Mouse (Mus musculus) heart, postnatal 0 days (tissue): Measurements from ENCODE around the gene Fkbp14.

ENCODE experiments used
- CTCF ChIP-seq: IDR thresholded peaks from 2 replicates; pipeline ENCODE4 v1.5.1; 2016; ENCODE audit warnings: antibody characterized with exemption, control low read depth, low read depth
- EP300 ChIP-seq: IDR thresholded peaks from 2 replicates; pipeline ENCODE4 v1.6.1; 2016; ENCODE audit warnings: antibody characterized with exemption, low read depth

DNA sequence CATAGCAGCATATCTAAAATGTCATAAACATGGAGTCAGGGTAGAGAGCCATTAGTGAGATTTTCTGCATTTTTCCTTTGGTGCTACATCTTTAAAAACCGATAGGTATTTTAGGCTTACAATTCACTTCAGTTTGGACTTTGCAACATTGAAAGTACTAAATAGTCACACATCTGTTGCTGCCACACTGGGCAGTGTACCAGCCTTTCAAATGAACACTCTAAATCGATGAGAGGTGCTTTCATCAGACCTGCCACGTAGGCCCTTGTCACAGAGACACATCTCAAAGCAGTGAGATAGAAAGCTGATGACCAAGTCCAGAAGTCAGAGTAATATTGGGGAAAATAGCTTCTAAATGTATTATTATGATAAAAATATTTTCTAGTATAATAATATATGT, 31.3 kb upstream of the Fkbp14 start:
- TF ChIP-seq CTCF (no peak), EP300 (no peak)
